Mouse (Mus musculus) intestine, embryonic 14.5 days (tissue): ENCODE data around the gene Prr5l. TPM values are rescaled to one million over a fixed set of nuclear protein-coding genes. Genes with fewer than 3 reads are reported as not detected.

Experiments
- ATAC-seq: fragments of 200-750 bp; cut with Nextera tagmentation; replicated peaks from 2 replicates; pipeline ENCODE4 v1.8.0; 2017; ENCODE audit warnings: low read depth, moderate number of reproducible peaks, moderate TSS enrichment, moderate library complexity; ENCODE audit not compliant: low FRiP score, low TSS enrichment
- DNase-seq: peaks from one replicate; pipeline ENCODE4 v3.0.0-alpha.2; 2018; ENCODE audit warnings: low spot score
- H3K27ac ChIP-seq: fragments of 300-500 bp; sonication (generic); 2 replicates; pipeline ENCODE4 v1.5.1; 2014; ENCODE audit warnings: low read depth, mild to moderate bottlenecking, control low read depth
- H3K27me3 ChIP-seq: fragments of 300-500 bp; sonication (generic); replicated peaks from 2 replicates; pipeline ENCODE4 v1.6.1; 2014; ENCODE audit warnings: low read length, control low read depth; ENCODE audit not compliant: control insufficient read depth, insufficient read depth
- H3K36me3 ChIP-seq: fragments of 300-500 bp; sonication (generic); 2 replicates; pipeline ENCODE4 v1.6.1; 2014; ENCODE audit warnings: low read length, control low read depth; ENCODE audit not compliant: control insufficient read depth, insufficient read depth
- H3K4me1 ChIP-seq: fragments of 300-500 bp; sonication (generic); replicated peaks from 2 replicates; pipeline ENCODE4 v1.6.1; 2014; ENCODE audit warnings: low read length, control low read depth, mixed read lengths; ENCODE audit not compliant: control insufficient read depth, insufficient read depth
- H3K4me2 ChIP-seq: fragments of 300-500 bp; sonication (generic); 2 replicates; pipeline ENCODE4 v1.6.1; 2014; ENCODE audit warnings: low read length
- H3K4me3 ChIP-seq: fragments of 300-500 bp; sonication (generic); 2 replicates; pipeline ENCODE4 v1.5.1; 2014; ENCODE audit warnings: low read depth, low read length, control low read depth, mixed read lengths
- H3K9ac ChIP-seq: fragments of 300-500 bp; sonication (generic); 2 replicates; pipeline ENCODE4 v1.6.1; 2014; ENCODE audit warnings: mild to moderate bottlenecking, low read length
- H3K9me3 ChIP-seq: fragments of 300-500 bp; sonication (generic); 2 replicates; pipeline ENCODE4 v1.6.1; 2016; ENCODE audit warnings: low read length, control low read depth; ENCODE audit not compliant: control insufficient read depth
- WGBS: fragments of 180-500 bp; shearing (Covaris S2); extraction: QIAGEN DNeasy Blood & Tissue Kit; methylation state at CpG from one replicate; pipeline ENCODE4 v1.1.7; 2014; 5-methylcytosine and 5-hydroxymethylcytosine counted together
- polyA plus RNA-seq: library from polyadenylated mRNA; unstranded; fragments of >200 nt; fragmentation: Nextera tagmentation; extraction: Ambion mirVana; gene quantifications from 2 replicates; pipeline ENCODE4 v1.2.1, GENCODE M21; 2014

The Prr5l gene
- polyA plus RNA-seq, 1 experiment from 2014 or later, result 11.3 TPM

GRCm38 (mm10) chr2:101909326-101910080, 26.7 kb upstream of the Prr5l start:
- 89% methylated on average over 15 of the region's 15 CpGs for WGBS
- H3K9ac ChIP-seq, result no peak overlapping the region
- H3K27ac ChIP-seq, result no peak overlapping the region
- no peak for DNase-seq
- no peaks in the 10 kb centered on the region for H3K9me3 ChIP-seq
- no peak for ATAC-seq
- H3K4me3 ChIP-seq, result no peak overlapping the region
- no peaks in the 10 kb centered on the region for H3K27me3 ChIP-seq
- H3K4me1 ChIP-seq, result peaks cover 5% of the 10 kb centered on the region; the same call in 1 of the 2 replicates
- no peaks in the 10 kb centered on the region for H3K36me3 ChIP-seq
- no peak overlapping the region for H3K4me2 ChIP-seq

GRCm38 (mm10) chr2:101908773-101909172, 25.9 kb upstream of the Prr5l start:
- Histone ChIP-seq H3K9me3 (no peaks in the 10 kb centered on the region), H3K4me3 (no peak overlapping the region), H3K36me3 (no peaks in the 10 kb centered on the region), H3K27me3 (no peaks in the 10 kb centered on the region), H3K4me1 (peaks cover 5% of the 10 kb centered on the region; the same call in 1 of the 2 replicates), H3K9ac (no peak overlapping the region), H3K4me2 (no peak overlapping the region), H3K27ac (no peak overlapping the region)
- no peak for ATAC-seq
- DNase-seq, result no peak
- 80% methylated on average over 13 of the region's 13 CpGs for WGBS

GRCm38 (mm10) chr2:101907386-101908022, 24.7 kb upstream of the Prr5l start:
- whole genome bisulfite sequencing, result 75% methylated on average over 10 of the region's 10 CpGs

GRCm38 (mm10) chr2:101906379-101906690, 23.5 kb upstream of the Prr5l start:
- no peak overlapping the region for H3K4me2 ChIP-seq
- no peaks in the 10 kb centered on the region for H3K9me3 ChIP-seq
- peaks cover 5% of the 10 kb centered on the region; the same call in 1 of the 2 replicates for H3K4me1 ChIP-seq
- ATAC-seq (peak; percentile 28; the same call in 1 of the 2 replicates), DNase-seq (no peak)
- no peaks in the 10 kb centered on the region for H3K27me3 ChIP-seq
- WGBS, result 72% methylated on average over 5 of the region's 5 CpGs
- H3K36me3 ChIP-seq, result 0 out of 2 replicates have a peak, but pooled peaks cover 3% of the 10 kb centered on the region
- H3K4me3 ChIP-seq, result no peak overlapping the region
- H3K9ac ChIP-seq, result no peak overlapping the region
- H3K27ac ChIP-seq, result no peak overlapping the region

More at GRCm38 (mm10) chr2:101907386-101908022, 24.7 kb upstream of the Prr5l start:
- H3K9ac ChIP-seq, result no peak overlapping the region
- no peak overlapping the region for H3K4me3 ChIP-seq
- H3K4me2 ChIP-seq, result no peak overlapping the region
- no peaks in the 10 kb centered on the region for H3K27me3 ChIP-seq
- no peak for ATAC-seq
- H3K4me1 ChIP-seq, result peaks cover 5% of the 10 kb centered on the region; the same call in 1 of the 2 replicates
- no peak overlapping the region for H3K27ac ChIP-seq
- no peaks in the 10 kb centered on the region for H3K9me3 ChIP-seq
- H3K36me3 ChIP-seq, result no peaks in the 10 kb centered on the region
- DNase-seq, result no peak

GRCm38 (mm10) chr2:101905534-101906378, 22.9 kb upstream of the Prr5l start:
- peak overlapping the region; percentile 40 for H3K4me2 ChIP-seq
- peak overlapping the region; percentile 29; the same call in 1 of the 2 replicates for H3K9ac ChIP-seq
- H3K27ac ChIP-seq, result no peak overlapping the region
- H3K4me3 ChIP-seq, result no peak overlapping the region
- WGBS, result 24% methylated on average over 21 of the region's 21 CpGs
- H3K27me3 ChIP-seq, result no peaks in the 10 kb centered on the region
- peaks cover 5% of the 10 kb centered on the region; the same call in 1 of the 2 replicates for H3K4me1 ChIP-seq
- peak; percentile 82 for ATAC-seq
- DNase-seq, result peak; percentile 94
- peaks cover 8% of the 10 kb centered on the region; the same call in 1 of the 2 replicates for H3K36me3 ChIP-seq
- no peaks in the 10 kb centered on the region for H3K9me3 ChIP-seq

GRCm38 (mm10) chr2:101902196-101902595, 19.4 kb upstream of the Prr5l start:
- Histone ChIP-seq H3K9ac (no peak overlapping the region), H3K27ac (no peak overlapping the region), H3K4me3 (no peak overlapping the region), H3K27me3 (no peaks in the 10 kb centered on the region), H3K9me3 (no peaks in the 10 kb centered on the region), H3K4me2 (no peak overlapping the region), H3K36me3 (peaks cover 15% of the 10 kb centered on the region; the same call in 1 of the 2 replicates), H3K4me1 (peaks cover 5% of the 10 kb centered on the region; the same call in 1 of the 2 replicates)
- 85% methylated on average over 4 of the region's 4 CpGs for WGBS
- ATAC-seq, result no peak
- no peak for DNase-seq

- no peaks in the 10 kb centered on the region for H3K9me3 ChIP-seq
- no peak overlapping the region for H3K4me2 ChIP-seq
- WGBS, result 68% methylated on average over 10 of the region's 10 CpGs
- H3K9ac ChIP-seq, result no peak overlapping the region
- H3K4me3 ChIP-seq, result no peak overlapping the region
- H3K36me3 ChIP-seq, result peaks cover 28% of the 10 kb centered on the region; the same call in 1 of the 2 replicates
- no peaks in the 10 kb centered on the region for H3K27me3 ChIP-seq
- no peaks in the 10 kb centered on the region for H3K4me1 ChIP-seq
- no peak for DNase-seq
- no peak; the same call in 1 of the 2 replicates for ATAC-seq
- no peak overlapping the region for H3K27ac ChIP-seq
These were observed 13.8 kb upstream of the Prr5l start for GRCm38 (mm10) chr2:101896425-101897204.

- Histone ChIP-seq H3K9me3 (no peaks in the 10 kb centered on the region), H3K36me3 (peaks cover 14% of the 10 kb centered on the region; the same call in 1 of the 2 replicates), H3K9ac (no peak overlapping the region), H3K4me2 (no peak overlapping the region), H3K27me3 (no peaks in the 10 kb centered on the region), H3K4me1 (no peaks in the 10 kb centered on the region), H3K4me3 (no peak overlapping the region), H3K27ac (no peak overlapping the region)
- no peak for DNase-seq
- WGBS, result 94% methylated on average over 3 of the region's 3 CpGs
- ATAC-seq, result no peak
These were observed 11.3 kb upstream of the Prr5l start for GRCm38 (mm10) chr2:101894126-101894525.
